Mouse (Mus musculus) E14TG2a.4 (cell line): ENCODE data around the gene Trpm3.

Experiments used
- H3K27me3 ChIP-seq: 2 replicates; pipeline ENCODE4 v1.6.1; 2014; ENCODE audit warnings: low read length, control low read depth; ENCODE audit not compliant: insufficient read depth
- H3K36me3 ChIP-seq: 2 replicates; pipeline ENCODE4 v1.6.1; 2014; ENCODE audit warnings: low read length, control low read depth; ENCODE audit not compliant: insufficient read depth
- H3K4me1 ChIP-seq: replicated peaks from 2 replicates; pipeline ENCODE4 v1.6.1; 2014; ENCODE audit warnings: low read depth, low read length, control low read depth
- H3K4me3 ChIP-seq: replicated peaks from 2 replicates; pipeline ENCODE4 v1.5.1; 2014; ENCODE audit warnings: mild to moderate bottlenecking, low read length
- H3K9me3 ChIP-seq: 2 replicates; pipeline ENCODE4 v1.6.1; 2014; ENCODE audit warnings: low read length, control low read depth
- CTCF ChIP-seq: conservative IDR thresholded peaks from 2 replicates; pipeline ENCODE4 v1.5.1; 2014; ENCODE audit warnings: low read length
- NANOG ChIP-seq: IDR thresholded peaks from 2 replicates; pipeline ENCODE4 v1.6.1; 2014; ENCODE audit warnings: borderline replicate concordance, low read length, mixed read lengths
- POU5F1 ChIP-seq: IDR thresholded peaks from 2 replicates; pipeline ENCODE4 v1.6.1; 2014; ENCODE audit warnings: low read length, borderline replicate concordance

Trpm3 gene

DNA sequence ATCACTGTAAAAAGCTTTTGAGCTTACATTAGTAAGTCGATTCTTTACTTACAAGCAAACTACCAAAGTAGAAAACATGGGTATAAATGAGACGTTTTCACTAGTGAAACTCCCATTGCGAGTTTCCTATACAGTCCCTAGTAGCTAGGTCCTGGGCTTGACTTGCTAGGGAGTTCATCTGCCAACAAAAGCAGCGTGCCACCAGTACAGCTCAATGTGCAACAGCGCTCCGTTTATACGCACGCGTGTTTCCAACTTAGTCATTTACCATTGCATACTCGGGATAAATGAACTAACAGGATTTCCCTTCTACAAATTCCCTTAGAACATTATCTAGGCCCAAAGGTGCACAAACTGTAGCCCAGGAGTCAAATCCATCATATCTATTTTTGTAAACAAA, 615.2 kb downstream of the Trpm3 start:
- no peaks in the 10 kb centered on the region for H3K9me3 ChIP-seq

GRCm38 (mm10) chr19:22754498-22754897, 615.7 kb downstream of the Trpm3 start:
- no peak for TF ChIP-seq POU5F1
- TF ChIP-seq NANOG: no peak
- TF ChIP-seq CTCF: no peak
- Histone ChIP-seq H3K27me3 (no peaks in the 10 kb centered on the region), H3K4me1 (no peaks in the 10 kb centered on the region), H3K4me3 (no peak overlapping the region), H3K9me3 (no peaks in the 10 kb centered on the region), H3K36me3 (no peaks in the 10 kb centered on the region)

More for the DNA sequence above, 615.2 kb downstream of the Trpm3 start:
- TF ChIP-seq CTCF (no peak), POU5F1 (no peak), NANOG (no peak)
- Histone ChIP-seq H3K36me3 (no peaks in the 10 kb centered on the region), H3K27me3 (no peaks in the 10 kb centered on the region), H3K4me1 (no peaks in the 10 kb centered on the region), H3K4me3 (no peak overlapping the region)

DNA sequence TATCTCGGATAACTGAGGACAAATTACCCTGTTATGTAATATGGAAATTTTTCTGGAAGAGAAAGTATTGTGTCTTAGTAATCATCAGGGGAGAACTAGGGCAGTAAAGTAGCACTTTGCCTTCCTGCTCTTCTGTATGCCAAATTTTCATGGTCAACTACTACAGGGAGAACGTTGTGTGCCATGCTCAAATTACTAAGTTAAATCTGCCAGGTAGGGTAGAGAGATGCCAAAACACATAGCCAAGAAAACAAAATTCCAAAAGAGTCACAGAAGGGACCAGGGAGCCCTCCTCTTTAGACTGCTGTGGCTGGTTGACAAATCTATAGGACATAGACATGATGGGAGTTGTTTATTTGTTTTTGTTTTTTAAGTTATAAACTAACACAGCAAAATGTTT, 619.6 kb downstream of the Trpm3 start:
- H3K4me3 ChIP-seq: no peak overlapping the region
- no peaks in the 10 kb centered on the region for H3K9me3 ChIP-seq
- H3K27me3 ChIP-seq: no peaks in the 10 kb centered on the region
- H3K36me3 ChIP-seq: no peaks in the 10 kb centered on the region
- no peaks in the 10 kb centered on the region for H3K4me1 ChIP-seq
- TF ChIP-seq POU5F1: no peak
- TF ChIP-seq NANOG: no peak
- no peak for TF ChIP-seq CTCF

- H3K9me3 ChIP-seq: no peaks in the 10 kb centered on the region
Measured at GRCm38 (mm10) chr19:22768242-22768641, 629.4 kb downstream of the Trpm3 start.

GRCm38 (mm10) chr19:22775191-22775695, 636.4 kb downstream of the Trpm3 start:
- no peak overlapping the region for H3K4me3 ChIP-seq

More at GRCm38 (mm10) chr19:22768242-22768641, 629.4 kb downstream of the Trpm3 start:
- H3K36me3 ChIP-seq: no peaks in the 10 kb centered on the region
- H3K4me3 ChIP-seq: no peak overlapping the region
- TF ChIP-seq POU5F1 (no peak), NANOG (no peak), CTCF (no peak)
- no peaks in the 10 kb centered on the region for H3K27me3 ChIP-seq
- no peaks in the 10 kb centered on the region for H3K4me1 ChIP-seq

GRCm38 (mm10) chr19:22780192-22780843, 641.5 kb downstream of the Trpm3 start:
- no peak for TF ChIP-seq NANOG
- TF ChIP-seq CTCF: no peak
- no peak for TF ChIP-seq POU5F1
- Histone ChIP-seq H3K27me3 (no peaks in the 10 kb centered on the region), H3K4me3 (no peak overlapping the region), H3K9me3 (0 out of 2 replicates have a peak, but pooled peaks cover 4% of the 10 kb centered on the region), H3K4me1 (no peaks in the 10 kb centered on the region), H3K36me3 (no peaks in the 10 kb centered on the region)

More at GRCm38 (mm10) chr19:22775191-22775695, 636.4 kb downstream of the Trpm3 start:
- no peaks in the 10 kb centered on the region for H3K36me3 ChIP-seq
- H3K9me3 ChIP-seq: 0 out of 2 replicates have a peak, but pooled peaks cover 4% of the 10 kb centered on the region
- H3K4me1 ChIP-seq: no peaks in the 10 kb centered on the region
- TF ChIP-seq CTCF (no peak), POU5F1 (no peak), NANOG (no peak)
- no peaks in the 10 kb centered on the region for H3K27me3 ChIP-seq

- no peak for TF ChIP-seq POU5F1
- TF ChIP-seq NANOG: no peak
- TF ChIP-seq CTCF: no peak
- no peaks in the 10 kb centered on the region for H3K36me3 ChIP-seq
- H3K4me3 ChIP-seq: no peak overlapping the region
- H3K27me3 ChIP-seq: no peaks in the 10 kb centered on the region
- no peaks in the 10 kb centered on the region for H3K4me1 ChIP-seq
- H3K9me3 ChIP-seq: 0 out of 2 replicates have a peak, but pooled peaks cover under 1% of the 10 kb centered on the region
Measured at GRCm38 (mm10) chr19:22781579-22781978, 642.7 kb downstream of the Trpm3 start.

DNA sequence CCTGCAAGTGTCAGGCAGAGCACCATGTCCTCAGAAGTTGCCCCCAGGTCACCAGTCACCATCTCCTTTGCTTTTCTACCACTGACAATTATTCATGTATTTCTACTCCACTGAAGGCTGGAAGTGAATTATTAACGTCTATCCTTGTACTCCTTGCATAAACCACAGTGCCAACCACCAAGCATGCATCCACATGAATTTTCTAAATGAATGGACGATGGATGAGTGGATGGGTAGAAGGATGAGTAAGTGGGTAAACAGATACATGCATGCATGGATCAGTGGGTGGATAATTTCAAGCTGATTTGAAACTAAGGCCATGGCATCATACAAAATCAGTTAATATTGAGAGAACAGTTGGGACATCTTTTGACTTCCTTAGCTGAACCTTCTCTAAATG, 644.9 kb downstream of the Trpm3 start:
- no peak for TF ChIP-seq NANOG
- TF ChIP-seq POU5F1: no peak
- TF ChIP-seq CTCF: no peak

More for the DNA sequence above, 644.9 kb downstream of the Trpm3 start:
- Histone ChIP-seq H3K4me1 (no peaks in the 10 kb centered on the region), H3K9me3 (no peaks in the 10 kb centered on the region), H3K36me3 (no peaks in the 10 kb centered on the region), H3K4me3 (no peak overlapping the region), H3K27me3 (no peaks in the 10 kb centered on the region)
